Mouse (Mus musculus): ENCODE data around the gene Clstn2. TPM values are rescaled to one million over a fixed set of nuclear protein-coding genes. Genes with fewer than 3 reads are reported as not detected.

The Clstn2 gene
- 4.1 and 4.7 TPM in 2 replicates for polyA plus RNA-seq (2015; fragmentation: Nextera tagmentation; extraction: Ambion mirVana)

GRCm38 (mm10) chr9:98032573-98033272 lies at the start of gene Clstn2:
TSS of gene Clstn2 (minus strand) at chr9:98033181.
- H3K4me2 ChIP-seq (replicated peaks): peak within 1 kb of the TSS; percentile 91
- peak; percentile 92 for ATAC-seq (ENCODE audit: low FRiP score, low read depth)
- peaks cover 41% of the 10 kb centered on the region for H3K27me3 ChIP-seq
- peak within 1 kb of the TSS; percentile 73 for H3K9ac ChIP-seq
- under 1% methylated on average over 52 of the region's 73 CpGs for WGBS
- no peaks in the 10 kb centered on the region; the same call in 1 of the 2 replicates for H3K9me3 ChIP-seq
- peaks cover 21% of the 10 kb centered on the region for H3K4me1 ChIP-seq
- no peaks in the 10 kb centered on the region for H3K36me3 ChIP-seq
- peak within 1 kb of the TSS; percentile 71 for H3K4me3 ChIP-seq
- H3K27ac ChIP-seq: peak within 1 kb of the TSS; percentile 33; the same call in 1 of the 2 replicates

DNA sequence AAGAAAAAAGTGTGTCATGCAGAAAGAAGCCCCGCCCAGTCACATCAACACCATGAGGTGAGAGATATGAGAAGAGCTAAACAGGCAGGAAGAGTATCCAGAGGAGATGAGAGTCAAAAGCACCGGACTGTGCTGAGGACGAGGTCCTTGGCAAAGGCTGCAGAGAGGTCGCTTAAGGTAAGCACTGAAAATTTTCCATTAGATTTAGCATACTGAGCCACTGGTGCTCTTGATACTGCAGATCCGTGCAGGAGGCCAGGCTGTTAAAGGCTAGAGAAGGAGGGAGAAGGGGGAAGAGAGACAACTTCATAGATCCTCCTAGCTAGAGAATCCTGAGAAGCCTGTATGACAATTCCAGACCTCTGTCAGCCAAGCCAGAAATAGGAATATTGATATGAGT lies 34.8 kb upstream of the Clstn2 start:
- H3K4me1 ChIP-seq: no peaks in the 10 kb centered on the region
- H3K4me2 ChIP-seq (replicated peaks): no peak overlapping the region
- no peak overlapping the region for H3K4me3 ChIP-seq
- no peak overlapping the region for H3K9ac ChIP-seq
- no peaks in the 10 kb centered on the region for H3K9me3 ChIP-seq
- ATAC-seq (ENCODE audit: low FRiP score, low read depth): no peak
- no peaks in the 10 kb centered on the region; the same call in 1 of the 2 replicates for H3K27me3 ChIP-seq
- 87% methylated on average over 5 of the region's 5 CpGs for WGBS
- no peak overlapping the region for H3K27ac ChIP-seq
- no peaks in the 10 kb centered on the region for H3K36me3 ChIP-seq

DNA sequence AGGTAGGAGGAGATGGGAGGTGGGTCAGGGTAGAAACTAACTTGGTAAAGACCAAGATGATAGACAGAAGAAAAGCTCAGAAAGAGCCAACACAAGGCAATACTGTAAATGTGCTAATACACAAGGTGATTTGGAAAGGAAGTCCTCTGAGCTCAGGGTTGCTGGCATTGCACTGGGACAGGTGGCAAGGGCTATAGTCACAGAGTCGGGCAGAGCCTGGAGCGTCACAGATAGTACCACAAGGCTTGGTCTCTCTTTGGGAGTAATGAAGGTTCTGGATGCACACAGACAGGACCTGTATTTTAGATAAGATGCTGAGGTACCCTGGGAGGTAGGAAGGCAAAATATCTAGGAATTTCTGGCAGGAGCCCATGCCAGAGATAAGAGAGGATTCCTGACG lies 28.7 kb upstream of the Clstn2 start:
- WGBS: 78% methylated on average over 3 of the region's 3 CpGs
- H3K4me1 ChIP-seq: no peaks in the 10 kb centered on the region
- H3K36me3 ChIP-seq: no peaks in the 10 kb centered on the region
- no peaks in the 10 kb centered on the region for H3K9me3 ChIP-seq
- H3K4me3 ChIP-seq: no peak overlapping the region
- H3K4me2 ChIP-seq (replicated peaks): no peak overlapping the region
- H3K27me3 ChIP-seq: no peaks in the 10 kb centered on the region; the same call in 1 of the 2 replicates
- no peak overlapping the region for H3K9ac ChIP-seq
- H3K27ac ChIP-seq: no peak overlapping the region
- no peak for ATAC-seq (ENCODE audit: low FRiP score, low read depth)

DNA sequence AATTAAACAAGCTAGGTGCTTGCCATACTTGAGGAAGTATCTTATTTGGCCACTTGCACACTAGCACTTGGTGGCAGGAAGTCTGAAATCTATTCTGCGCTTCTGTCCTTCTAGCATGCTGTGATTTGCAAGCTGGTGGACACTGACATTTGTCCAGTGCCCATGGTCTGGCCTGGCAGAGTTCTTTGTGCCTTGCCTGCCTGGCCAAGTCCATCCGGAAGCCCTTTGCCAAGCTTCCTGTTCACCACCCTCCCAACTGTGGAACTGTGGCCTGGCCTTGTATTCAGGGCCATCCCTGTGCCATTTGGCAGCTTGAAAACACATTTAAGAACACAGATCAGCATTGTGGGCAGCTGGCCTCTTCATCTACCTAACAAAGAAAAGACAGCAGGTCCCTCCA lies 24.3 kb upstream of the Clstn2 start:
- no peak for ATAC-seq (ENCODE audit: low FRiP score, low read depth)
- H3K4me1 ChIP-seq: no peaks in the 10 kb centered on the region
- no peaks in the 10 kb centered on the region for H3K9me3 ChIP-seq
- no peak overlapping the region for H3K4me3 ChIP-seq
- no peaks in the 10 kb centered on the region for H3K36me3 ChIP-seq
- H3K4me2 ChIP-seq (replicated peaks): no peak overlapping the region
- no peak overlapping the region for H3K27ac ChIP-seq
- no peaks in the 10 kb centered on the region for H3K27me3 ChIP-seq
- H3K9ac ChIP-seq: no peak overlapping the region
- 89% methylated on average over 2 of the region's 2 CpGs for WGBS

DNA sequence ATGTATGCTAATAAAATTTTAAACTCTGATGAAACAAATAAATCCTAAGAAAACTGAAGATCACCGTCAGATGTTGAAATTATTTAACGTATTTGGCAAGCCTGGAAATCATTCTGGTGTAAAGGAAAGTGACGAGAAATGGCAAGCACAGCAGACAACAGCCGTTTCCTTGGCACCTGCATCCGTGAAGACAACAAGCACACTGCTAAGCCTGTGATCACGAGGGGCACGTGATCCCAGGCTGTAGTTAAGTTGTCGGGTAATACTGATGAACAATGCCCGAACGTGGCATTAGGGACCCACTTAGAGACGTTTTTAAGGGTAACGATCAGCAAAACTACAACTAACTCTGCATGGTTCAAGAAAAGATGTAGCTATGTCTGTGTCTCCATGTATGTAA lies 18.4 kb upstream of the Clstn2 start:
- Histone ChIP-seq H3K27me3 (no peaks in the 10 kb centered on the region), H3K9me3 (no peaks in the 10 kb centered on the region), H3K4me1 (no peaks in the 10 kb centered on the region), H3K36me3 (no peaks in the 10 kb centered on the region), H3K4me2 (replicated peaks) (no peak overlapping the region), H3K4me3 (no peak overlapping the region), H3K27ac (no peak overlapping the region), H3K9ac (no peak overlapping the region)
- 60% methylated on average over 12 of the region's 12 CpGs for WGBS
- ATAC-seq (ENCODE audit: low FRiP score, low read depth): no peak

GRCm38 (mm10) chr9:98033273-98033855 lies 383 bp upstream of the Clstn2 start:
- Histone ChIP-seq H3K27me3 (peaks cover 41% of the 10 kb centered on the region), H3K4me2 (replicated peaks) (peak overlapping the region; percentile 91), H3K4me1 (peaks cover 21% of the 10 kb centered on the region), H3K36me3 (no peaks in the 10 kb centered on the region), H3K4me3 (peak overlapping the region; percentile 71), H3K9me3 (no peaks in the 10 kb centered on the region; the same call in 1 of the 2 replicates), H3K27ac (no peak overlapping the region), H3K9ac (peak overlapping the region; percentile 73)
- WGBS: under 1% methylated on average over 38 of the region's 38 CpGs
- peak; percentile 52 for ATAC-seq (ENCODE audit: low FRiP score, low read depth)

GRCm38 (mm10) chr9:98031898-98032572 lies 946 bp downstream of the Clstn2 start:
- Histone ChIP-seq H3K27ac (no peak overlapping the region), H3K9me3 (no peaks in the 10 kb centered on the region; the same call in 1 of the 2 replicates), H3K4me1 (peaks cover 21% of the 10 kb centered on the region), H3K9ac (peak overlapping the region; percentile 73), H3K27me3 (peaks cover 41% of the 10 kb centered on the region), H3K36me3 (no peaks in the 10 kb centered on the region), H3K4me3 (peak overlapping the region; percentile 71), H3K4me2 (replicated peaks) (peak overlapping the region; percentile 91)
- ATAC-seq (ENCODE audit: low FRiP score, low read depth): no peak
- under 1% methylated on average over 31 of the region's 31 CpGs for WGBS

DNA sequence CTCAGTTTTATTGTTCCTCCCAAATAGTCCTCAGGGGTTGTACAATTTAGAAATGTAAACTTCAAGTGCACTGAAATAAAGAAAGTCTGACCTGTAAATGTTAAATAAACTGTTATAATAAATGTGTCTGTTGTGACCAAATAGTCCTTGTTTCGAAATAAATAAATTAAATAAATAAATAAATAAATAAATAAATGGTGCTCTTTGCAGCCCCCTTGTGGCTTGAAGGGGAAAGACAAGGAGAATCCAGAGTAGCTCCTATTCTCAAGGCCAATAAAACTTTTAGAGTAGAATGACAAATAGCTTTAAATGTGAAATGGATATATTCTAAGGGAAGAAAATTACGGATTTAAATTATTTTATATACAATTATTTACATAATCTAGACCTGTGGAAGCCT lies 2.3 kb downstream of the Clstn2 start:
- peaks cover 41% of the 10 kb centered on the region for H3K27me3 ChIP-seq
- H3K9ac ChIP-seq: no peak overlapping the region
- ATAC-seq (ENCODE audit: low FRiP score, low read depth): no peak
- H3K4me1 ChIP-seq: peaks cover 21% of the 10 kb centered on the region
- WGBS: 19% methylated on average over 2 of the region's 2 CpGs
- H3K27ac ChIP-seq: no peak overlapping the region
- no peaks in the 10 kb centered on the region for H3K9me3 ChIP-seq
- H3K4me3 ChIP-seq: no peak overlapping the region
- peak overlapping the region; percentile 38 for H3K4me2 ChIP-seq (replicated peaks)
- no peaks in the 10 kb centered on the region for H3K36me3 ChIP-seq

DNA sequence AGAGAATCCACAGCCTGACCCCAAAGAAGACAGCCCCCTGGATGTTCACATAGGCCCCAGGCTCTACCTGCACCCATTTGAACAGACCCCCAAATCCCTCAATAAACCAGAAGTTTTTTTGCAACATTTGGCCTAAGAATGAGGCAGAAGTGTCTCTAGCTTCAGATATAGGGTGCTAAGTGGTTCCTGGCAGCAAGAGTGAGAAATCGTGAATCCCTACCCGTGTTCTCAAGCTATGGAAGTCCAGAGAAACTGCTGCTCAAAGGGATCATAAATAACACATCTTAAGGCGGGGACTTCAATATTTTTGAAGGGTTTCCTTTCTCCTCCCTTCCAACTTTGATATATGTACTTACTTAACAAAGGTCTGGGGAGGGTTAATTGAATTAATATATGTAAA lies 7.4 kb downstream of the Clstn2 start:
- H3K9ac ChIP-seq: no peak overlapping the region
- H3K27ac ChIP-seq: no peak overlapping the region
- H3K27me3 ChIP-seq: 0 out of 2 replicates have a peak, but pooled peaks cover 4% of the 10 kb centered on the region
- H3K36me3 ChIP-seq: no peaks in the 10 kb centered on the region
- no peak overlapping the region for H3K4me3 ChIP-seq
- no peaks in the 10 kb centered on the region for H3K9me3 ChIP-seq
- no peaks in the 10 kb centered on the region for H3K4me1 ChIP-seq
- 78% methylated on average over 3 of the region's 3 CpGs for WGBS
- no peak overlapping the region for H3K4me2 ChIP-seq (replicated peaks)
- ATAC-seq (ENCODE audit: low FRiP score, low read depth): no peak

GRCm38 (mm10) chr9:98023069-98023468 lies 9.9 kb downstream of the Clstn2 start:
- no peaks in the 10 kb centered on the region for H3K9me3 ChIP-seq
- no peaks in the 10 kb centered on the region for H3K36me3 ChIP-seq
- 74% methylated on average over 11 of the region's 11 CpGs for WGBS
- H3K4me3 ChIP-seq: no peak overlapping the region
- no peak overlapping the region for H3K4me2 ChIP-seq (replicated peaks)
- H3K9ac ChIP-seq: no peak overlapping the region
- no peaks in the 10 kb centered on the region for H3K27me3 ChIP-seq
- no peak overlapping the region for H3K27ac ChIP-seq
- ATAC-seq (ENCODE audit: low FRiP score, low read depth): no peak
- no peaks in the 10 kb centered on the region for H3K4me1 ChIP-seq

DNA sequence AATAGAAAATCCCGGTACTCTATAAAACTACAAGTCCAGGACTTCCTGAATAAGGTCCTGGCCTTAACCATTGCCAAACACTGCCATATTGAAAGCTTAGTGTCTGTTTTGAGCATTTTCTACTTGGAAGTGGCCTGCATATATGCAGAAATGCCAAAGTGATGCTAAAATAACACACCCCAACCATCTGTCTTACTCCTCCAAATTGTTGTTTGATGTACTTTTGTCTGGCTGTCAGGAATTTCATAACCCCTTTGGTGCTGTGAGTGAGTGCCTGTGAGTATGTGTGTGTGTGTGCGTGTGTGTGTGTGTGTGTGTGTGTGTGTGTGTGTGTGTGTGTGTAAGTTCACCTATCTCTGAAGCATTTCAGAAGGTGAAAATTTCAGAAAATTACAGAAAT lies 13.1 kb downstream of the Clstn2 start:
- H3K27ac ChIP-seq: no peak overlapping the region
- H3K27me3 ChIP-seq: no peaks in the 10 kb centered on the region
- 84% methylated on average over 2 of the region's 2 CpGs for WGBS
- no peak overlapping the region for H3K4me2 ChIP-seq (replicated peaks)
- no peaks in the 10 kb centered on the region for H3K9me3 ChIP-seq
- no peak for ATAC-seq (ENCODE audit: low FRiP score, low read depth)
- H3K4me3 ChIP-seq: no peak overlapping the region
- no peaks in the 10 kb centered on the region for H3K36me3 ChIP-seq
- H3K9ac ChIP-seq: no peak overlapping the region
- H3K4me1 ChIP-seq: no peaks in the 10 kb centered on the region

- Histone ChIP-seq H3K27ac (no peak overlapping the region), H3K27me3 (no peaks in the 10 kb centered on the region), H3K9me3 (no peaks in the 10 kb centered on the region), H3K4me2 (replicated peaks) (no peak overlapping the region), H3K9ac (no peak overlapping the region), H3K36me3 (no peaks in the 10 kb centered on the region), H3K4me3 (no peak overlapping the region), H3K4me1 (no peaks in the 10 kb centered on the region)
- no peak for ATAC-seq (ENCODE audit: low FRiP score, low read depth)
- WGBS: 88% methylated on average over 5 of the region's 5 CpGs
These were observed 14.3 kb downstream of the Clstn2 start for GRCm38 (mm10) chr9:98018687-98019086.

All from limb, embryonic 13.5 days (tissue).